Mouse (Mus musculus) left cerebral cortex, adult 9 months (tissue): Measurements from ENCODE around the gene Tanc2.

Source experiments
- DNase-seq, 2 experiments: peaks; one replicate each; pipeline ENCODE4 v3.0.0; 2022; ENCODE audit warnings: low spot score in 2 of 2

Tanc2 gene

DNA sequence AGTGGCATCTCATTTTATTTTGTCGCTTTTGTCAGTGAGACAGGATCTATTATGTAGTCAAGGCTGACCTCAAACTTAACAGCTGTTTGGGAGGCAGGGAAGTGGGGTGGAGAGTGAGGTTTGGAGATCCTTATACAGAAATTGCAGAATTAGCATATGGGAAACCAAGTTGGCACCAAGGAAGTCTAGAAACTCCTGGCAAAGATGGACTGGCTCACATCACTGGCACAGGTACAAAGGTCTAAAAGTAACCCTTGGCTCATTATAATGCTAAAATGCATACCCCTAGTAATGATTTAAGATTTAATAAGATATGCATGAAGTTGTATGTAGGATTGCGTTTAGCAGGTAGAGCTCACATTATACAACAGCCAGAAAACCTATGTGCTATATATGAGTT lies 58.2 kb downstream of the Tanc2 start:
- no peak for DNase-seq

- no peak for DNase-seq
Measured at GRCm38 (mm10) chr11:105654616-105655015, 64.8 kb downstream of the Tanc2 start.

DNA sequence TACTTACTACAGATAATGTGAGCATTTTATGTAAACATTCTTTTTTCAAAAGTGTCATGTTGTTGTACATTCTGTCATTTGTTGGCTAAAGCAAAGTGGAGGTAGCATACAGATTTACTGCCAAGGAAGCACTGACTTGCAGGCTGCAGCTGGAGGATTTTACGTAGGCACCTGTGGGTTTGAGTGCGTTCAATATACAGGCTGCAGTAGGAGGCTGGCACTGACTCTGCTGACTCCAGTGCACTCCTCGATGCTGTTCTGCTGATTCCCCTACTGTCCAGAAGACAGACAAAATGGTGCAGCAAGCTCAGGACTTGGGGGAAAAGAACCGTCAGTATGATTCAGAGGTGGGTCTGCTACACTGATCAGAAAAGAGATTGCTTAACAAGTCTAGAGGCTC lies 65.5 kb downstream of the Tanc2 start:
- peak in 1 of 2 experiments; percentile 27 for DNase-seq

DNA sequence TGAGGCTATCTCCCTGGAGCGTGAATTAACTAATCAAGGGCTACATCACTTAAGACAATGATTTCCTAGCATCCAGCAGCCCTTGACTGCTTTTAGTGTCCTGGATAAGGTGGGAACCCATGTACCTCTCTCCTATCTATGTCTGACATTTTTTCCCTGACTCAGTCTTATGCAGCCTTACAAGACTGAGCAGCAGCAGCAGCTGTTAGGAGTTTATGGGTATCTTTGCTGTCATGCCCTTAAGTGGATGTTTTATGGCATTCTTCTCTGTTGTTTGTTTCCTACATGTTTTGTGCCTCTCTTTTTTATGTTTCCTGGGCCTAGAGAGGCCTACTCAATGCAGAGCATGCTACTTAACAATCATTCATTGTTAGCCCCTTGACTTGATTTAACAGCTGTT lies 78.1 kb downstream of the Tanc2 start:
- DNase-seq, result no peak

GRCm38 (mm10) chr11:105678996-105679395 lies 89.2 kb downstream of the Tanc2 start:
- no peak for DNase-seq

- no peak for DNase-seq
Measured at GRCm38 (mm10) chr11:105684747-105685146, 95.0 kb downstream of the Tanc2 start.

- DNase-seq, result no peak
Measured at GRCm38 (mm10) chr11:105700528-105700927, 110.7 kb downstream of the Tanc2 start.

DNA sequence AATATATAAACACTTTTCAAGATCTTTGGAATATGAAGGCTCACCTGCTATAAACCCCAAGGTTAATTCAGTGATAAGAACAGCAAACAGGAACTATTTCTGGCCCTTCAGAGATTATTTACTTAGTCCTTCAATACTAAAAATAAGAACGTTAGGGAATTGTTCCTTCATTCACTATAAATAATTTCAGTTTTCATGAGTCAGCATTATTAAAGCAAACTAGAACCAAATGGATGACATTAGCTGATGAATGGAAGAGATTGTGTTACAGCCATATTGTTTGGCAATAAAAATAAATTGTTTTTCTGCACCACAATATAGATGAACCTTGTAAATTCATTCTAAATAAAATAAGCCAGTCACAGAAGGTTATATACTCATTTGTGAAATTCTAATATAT lies 129.9 kb downstream of the Tanc2 start:
- no peak for DNase-seq

GRCm38 (mm10) chr11:105731541-105731940 lies 141.8 kb downstream of the Tanc2 start:
- peak; percentile 39 to 65 for DNase-seq

DNA sequence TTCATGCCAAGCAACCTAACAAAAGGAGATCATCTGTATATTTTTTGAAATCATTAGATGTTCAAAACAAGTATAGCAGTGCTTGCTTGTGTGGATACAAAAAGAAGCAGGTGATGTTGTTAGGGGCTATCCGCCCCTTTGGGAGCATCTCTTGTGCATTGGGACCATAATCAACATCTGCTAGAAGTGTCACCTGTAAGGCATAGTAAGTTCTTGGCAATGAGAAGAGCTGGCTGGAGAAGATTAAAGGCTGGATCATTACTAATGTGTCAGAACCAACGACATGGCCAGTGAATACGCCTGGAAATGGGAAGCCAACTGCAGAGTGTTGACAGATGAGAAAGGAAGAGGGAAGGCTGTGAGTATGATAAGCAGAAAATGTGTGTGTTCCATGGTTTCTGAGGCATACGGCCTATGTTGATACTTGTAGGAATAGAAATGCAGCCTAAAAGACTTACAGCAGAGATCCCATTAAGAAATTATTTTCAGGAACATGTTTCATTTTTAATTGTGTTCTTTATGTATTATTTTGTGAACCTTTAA lies 142.3 kb downstream of the Tanc2 start:
- no peak for DNase-seq

- DNase-seq, result no peak
Measured at GRCm38 (mm10) chr11:105743171-105743570, 153.4 kb downstream of the Tanc2 start.

DNA sequence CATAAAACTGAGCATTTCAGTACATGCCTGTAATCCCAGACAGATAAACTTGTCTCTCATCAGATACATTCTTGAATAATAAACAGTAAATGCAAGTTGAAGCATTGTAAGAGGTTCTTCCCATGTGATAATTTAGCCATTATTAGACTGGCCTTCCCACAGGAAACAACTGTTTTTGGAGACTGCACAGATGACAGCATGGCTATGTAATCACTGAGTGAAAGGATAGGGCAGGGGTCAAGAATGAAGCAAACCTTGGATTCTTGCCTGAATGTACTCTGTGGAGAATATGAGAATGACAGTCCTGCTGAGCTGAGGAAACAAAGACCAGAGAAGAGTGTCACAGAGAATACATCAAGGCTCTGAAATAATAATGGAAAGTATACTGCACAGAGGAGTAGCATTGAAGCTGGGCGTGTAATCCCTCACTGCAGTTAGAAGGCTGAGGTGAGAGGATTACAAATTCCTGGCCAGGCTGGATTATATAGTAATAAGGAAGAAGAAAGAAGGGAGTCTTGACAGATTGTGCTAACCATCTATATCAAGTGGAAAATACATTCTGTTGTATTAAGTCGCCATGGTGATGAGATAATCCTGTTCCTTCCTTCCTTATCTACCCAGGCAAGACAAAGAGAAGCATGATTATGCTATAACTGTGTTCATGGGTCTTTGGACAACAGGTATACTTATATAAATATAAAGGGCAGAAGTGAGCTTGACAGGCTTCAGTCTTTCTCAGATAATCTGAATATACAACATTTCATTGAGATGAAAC lies 159.7 kb downstream of the Tanc2 start:
- DNase-seq, result no peak

- DNase-seq, result no peak
Measured at GRCm38 (mm10) chr11:105758561-105759203, 168.9 kb downstream of the Tanc2 start.

GRCm38 (mm10) chr11:105759413-105759812 lies 169.6 kb downstream of the Tanc2 start:
- DNase-seq, result no peak

GRCm38 (mm10) chr11:105760346-105760745 lies 170.6 kb downstream of the Tanc2 start:
- no peak for DNase-seq

GRCm38 (mm10) chr11:105777802-105778201 lies 188.0 kb downstream of the Tanc2 start:
- DNase-seq, result no peak

GRCm38 (mm10) chr11:105792501-105792900 lies 202.7 kb downstream of the Tanc2 start:
- DNase-seq, result no peak

DNA sequence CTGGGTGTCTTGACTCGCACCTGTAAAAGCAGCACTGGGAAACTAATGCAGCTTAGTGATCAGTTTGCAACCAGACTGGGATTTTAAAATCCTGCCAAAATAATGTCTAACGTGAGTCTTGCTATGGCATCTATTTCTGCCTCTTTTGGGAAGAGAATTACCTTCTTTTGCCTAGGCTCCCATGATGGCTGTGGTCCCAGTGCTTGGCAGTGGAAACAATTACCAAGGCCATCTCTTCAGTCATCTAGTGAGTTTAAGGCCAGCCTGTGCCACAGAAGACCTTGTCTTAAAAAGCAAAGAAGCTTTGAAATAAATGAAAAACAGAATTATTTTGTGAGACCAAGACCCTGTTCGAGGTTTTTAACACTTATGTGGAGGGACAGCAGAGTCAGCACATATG lies 213.9 kb downstream of the Tanc2 start:
- DNase-seq, result no peak

DNA sequence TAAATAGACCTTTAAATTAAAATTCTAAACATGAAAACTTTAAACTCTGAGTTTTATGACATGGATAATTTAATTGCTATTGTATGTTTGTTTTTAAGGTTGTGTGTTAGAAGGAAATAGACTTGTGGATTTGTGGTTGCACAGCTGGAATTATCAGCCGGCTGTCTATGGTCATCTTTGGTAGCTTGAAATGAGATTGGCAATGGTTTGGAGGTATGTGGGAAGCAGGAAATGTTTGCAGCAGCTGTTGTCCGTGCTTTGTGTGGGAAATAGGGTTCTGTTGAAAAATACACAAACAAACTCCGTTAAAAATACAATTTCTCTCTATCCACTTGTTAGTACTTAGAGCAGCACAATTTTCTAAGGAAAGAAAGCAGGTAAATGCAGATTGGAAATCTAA lies 215.0 kb downstream of the Tanc2 start:
- no peak for DNase-seq

DNA sequence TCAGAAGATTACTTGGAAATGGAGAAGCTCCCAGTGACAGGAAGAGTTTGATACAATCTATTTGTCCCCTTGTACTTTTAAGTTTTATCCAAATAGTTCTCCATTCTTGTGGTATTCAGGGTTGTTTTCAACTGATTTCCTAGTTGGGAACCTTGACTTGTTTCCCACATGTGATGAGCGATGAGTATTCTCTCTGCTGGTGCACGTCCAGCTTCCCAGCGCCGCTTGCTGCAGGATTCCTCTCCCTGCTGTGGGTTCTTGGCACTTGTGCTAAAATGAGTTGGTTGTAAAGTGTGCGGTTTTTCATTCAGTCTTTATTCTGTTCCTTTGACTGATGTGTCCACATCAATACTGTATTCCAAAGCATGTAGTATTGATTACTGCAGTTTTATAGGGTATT lies 217.3 kb downstream of the Tanc2 start:
- no peak for DNase-seq

- DNase-seq, result no peak
Measured at GRCm38 (mm10) chr11:105823246-105823645, 233.5 kb downstream of the Tanc2 start.

- DNase-seq, result no peak
Measured at GRCm38 (mm10) chr11:105823759-105824158, 234.0 kb downstream of the Tanc2 start.

GRCm38 (mm10) chr11:105828175-105828574 lies 238.4 kb downstream of the Tanc2 start:
- DNase-seq, result peak; percentile 40 to 69
